Mouse (Mus musculus) liver, embryonic 14.5 days (tissue): ENCODE measurements around the gene Cd46.

ENCODE experiments used
- CTCF ChIP-seq: IDR thresholded peaks from 2 replicates; pipeline ENCODE4 v1.5.1; 2016; ENCODE audit warnings: antibody characterized with exemption, low read depth, control low read depth
- EP300 ChIP-seq: IDR thresholded peaks from 2 replicates; pipeline ENCODE4 v1.6.1; 2016; ENCODE audit warnings: antibody characterized with exemption, low read depth

DNA sequence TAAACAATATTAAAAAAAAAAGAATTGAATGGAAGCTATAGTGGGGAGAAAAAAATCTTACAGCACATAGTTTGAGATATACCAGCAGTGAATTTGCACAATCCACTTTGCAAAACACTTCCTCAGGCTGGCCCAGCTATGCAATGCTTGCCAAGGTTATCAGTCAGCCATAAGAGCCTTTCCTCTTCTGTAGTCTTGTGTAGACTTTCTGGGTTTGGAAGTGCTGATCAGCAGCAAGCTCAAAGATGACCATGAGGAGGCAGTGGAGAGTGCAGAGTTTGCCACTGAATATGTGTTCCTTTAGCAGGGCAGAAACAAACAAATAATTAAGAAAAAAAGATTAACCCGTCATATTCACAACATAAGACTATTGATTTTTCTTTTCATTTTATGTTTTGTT, 103.0 kb downstream of the Cd46 start:
- no peak for TF ChIP-seq CTCF
- no peak for TF ChIP-seq EP300
